Mouse (Mus musculus) B cell, adult 2 months (primary cell): ENCODE results near the gene Smpd2.
A peak's percentile ranks its signal among the peaks of the same experiment; 100 is the strongest.

Source experiments
- DNase-seq, 2 experiments: peaks; one replicate each; pipeline ENCODE4 v3.0.0; 2022

Gene Smpd2

GRCm38 (mm10) chr10:41489708-41490517 is at the start of gene Smpd2, which contains the start of gene Ppil6:
TSS of gene Smpd2 (minus strand) at chr10:41490369.
TSS of gene Ppil6 (plus strand) at chr10:41490439.
- DNase-seq: peak; percentile 97

DNA sequence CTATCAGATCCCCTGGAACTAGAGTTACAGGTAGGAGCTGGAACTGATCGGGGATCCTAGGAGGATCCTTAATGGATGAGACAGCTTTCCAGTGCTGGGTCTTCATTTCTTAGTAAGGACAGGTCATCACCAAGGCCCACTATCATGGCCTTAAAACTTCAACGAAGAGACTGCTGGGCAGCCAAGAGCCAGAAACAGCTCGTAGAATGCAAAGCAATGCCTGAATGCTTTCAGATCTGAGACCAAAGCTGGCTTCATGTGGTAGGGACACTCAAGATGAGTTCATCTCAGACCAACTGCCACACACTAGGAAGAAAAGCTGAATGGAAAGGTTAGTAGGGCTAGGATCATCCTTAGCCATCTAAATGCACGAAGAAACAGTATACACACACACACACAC is 48.8 kb upstream of the Smpd2 start:
- no peak for DNase-seq

- DNase-seq: no peak
Measured at GRCm38 (mm10) chr10:41537983-41538330, 47.8 kb upstream of the Smpd2 start.

GRCm38 (mm10) chr10:41537226-41537982 is 47.2 kb upstream of the Smpd2 start:
- DNase-seq: no peak

GRCm38 (mm10) chr10:41536714-41537113 is 46.5 kb upstream of the Smpd2 start:
- DNase-seq: no peak

GRCm38 (mm10) chr10:41535991-41536390 is 45.8 kb upstream of the Smpd2 start:
- no peak for DNase-seq

GRCm38 (mm10) chr10:41529972-41530371 is 39.8 kb upstream of the Smpd2 start:
- no peak for DNase-seq

DNA sequence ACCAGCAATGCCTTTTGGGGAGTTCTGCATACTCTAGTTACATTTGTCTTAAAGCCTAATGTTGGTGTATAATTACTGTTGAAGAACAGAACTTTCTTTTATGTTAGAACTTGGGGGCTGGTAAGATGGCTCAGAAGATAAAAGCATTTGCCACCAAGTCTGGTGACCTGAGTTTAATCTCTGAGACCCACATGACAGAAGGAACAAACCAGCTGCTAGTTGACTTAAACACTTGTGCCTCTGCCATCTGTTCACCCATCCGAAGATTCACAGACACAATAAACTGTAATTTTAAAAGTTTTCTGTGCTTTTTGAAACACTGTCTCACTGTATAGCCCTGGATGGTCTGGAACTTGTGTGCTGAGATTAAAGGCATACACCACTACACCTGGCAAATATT is 35.5 kb upstream of the Smpd2 start:
- DNase-seq: no peak

DNA sequence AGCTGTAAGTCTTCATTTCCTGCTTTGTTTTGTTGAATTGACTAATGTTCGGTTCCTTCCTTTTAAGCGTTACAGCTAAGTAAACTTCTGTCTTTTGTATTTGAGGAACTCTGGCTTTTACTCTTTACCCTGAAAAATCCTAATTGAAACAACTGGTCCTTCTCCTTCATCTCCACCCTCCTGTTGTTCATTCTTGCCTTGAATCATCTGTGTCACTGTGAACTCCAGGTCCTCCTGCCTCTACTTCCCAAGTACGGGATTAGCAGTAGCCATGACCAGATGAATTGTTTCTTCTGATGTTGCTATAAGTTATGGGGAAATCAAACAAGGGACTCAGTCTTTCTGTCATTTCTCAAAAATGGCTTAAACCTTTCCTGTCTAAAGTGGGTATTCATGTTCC is 33.2 kb upstream of the Smpd2 start:
- no peak for DNase-seq

DNA sequence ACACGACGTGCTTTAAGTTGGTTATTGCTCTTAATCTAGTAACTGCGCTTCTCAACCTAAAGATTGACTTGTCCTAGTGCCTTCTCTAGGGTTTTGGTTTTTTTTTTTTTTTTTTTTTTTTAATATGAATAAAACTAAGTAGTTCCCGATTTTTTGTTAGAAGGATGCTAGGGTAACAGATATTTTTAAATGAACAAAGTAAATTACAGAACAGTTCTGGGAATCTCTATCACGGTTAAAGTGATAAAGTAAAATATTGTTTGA is 30.2 kb upstream of the Smpd2 start:
- no peak for DNase-seq

- peak; percentile 70 to 77 for DNase-seq
Measured at GRCm38 (mm10) chr10:41519640-41520409, 29.7 kb upstream of the Smpd2 start.

DNA sequence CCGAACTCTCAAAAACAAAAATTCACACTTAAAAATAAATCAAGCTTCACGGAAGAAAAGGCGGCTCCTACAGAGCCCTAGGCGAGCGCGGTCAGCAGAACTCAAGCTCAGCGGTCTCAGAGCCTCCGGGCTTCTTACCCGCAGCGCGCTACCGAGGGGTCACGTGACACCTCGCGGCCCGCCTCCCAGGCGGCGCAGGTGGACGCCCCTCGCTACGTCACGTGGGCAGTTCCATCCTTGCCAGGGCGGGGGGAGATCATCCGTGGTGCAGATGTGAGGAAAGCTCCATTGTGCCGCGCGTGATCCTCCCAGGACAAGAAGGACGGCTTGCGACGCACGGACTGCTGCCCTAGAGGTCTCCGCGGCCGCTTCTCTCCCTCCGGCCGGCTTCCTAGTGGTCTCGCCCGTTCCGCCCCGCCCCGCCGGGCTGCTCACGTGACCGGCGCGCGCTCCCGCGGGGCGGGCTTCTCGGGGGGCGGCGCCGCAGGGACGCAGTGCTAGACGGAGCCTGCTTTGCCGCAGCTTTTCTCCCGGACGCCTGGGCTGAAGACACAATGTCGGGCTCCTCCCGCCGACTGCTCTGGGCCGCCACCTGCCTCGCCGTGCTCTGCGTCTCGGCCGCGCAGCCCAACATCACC is 28.9 kb upstream of the Smpd2 start, which contains the start of gene Cd164:
TSS of gene Cd164 (plus strand) at position 434 of the 638 bp plus-strand sequence.
- peak; percentile 93 to 95 for DNase-seq

DNA sequence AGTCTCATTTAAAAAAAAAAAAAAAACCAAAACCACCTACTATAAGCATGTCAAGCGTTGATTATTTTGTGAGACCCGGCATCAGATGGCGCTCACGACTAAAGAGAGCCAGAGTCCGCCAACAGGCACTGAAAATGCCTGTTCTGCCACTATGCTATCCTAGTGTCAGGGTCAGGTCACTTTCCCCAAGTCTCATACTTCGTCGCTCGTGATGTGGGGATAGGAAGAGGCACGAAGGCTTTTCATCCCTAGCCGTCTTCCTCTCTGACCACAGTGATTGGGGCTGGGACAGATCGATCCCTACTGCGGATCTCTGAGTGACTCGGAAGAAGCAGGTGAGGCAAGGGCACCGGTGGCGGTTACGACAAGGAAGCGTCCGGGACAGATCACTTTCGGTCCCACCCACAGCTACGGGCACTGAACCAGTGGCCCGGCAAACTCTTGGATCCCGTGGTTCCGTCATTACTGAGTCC is 28.4 kb upstream of the Smpd2 start:
- DNase-seq: peak; percentile 84 to 87

- no peak for DNase-seq
Measured at GRCm38 (mm10) chr10:41514921-41515320, 24.8 kb upstream of the Smpd2 start.

DNA sequence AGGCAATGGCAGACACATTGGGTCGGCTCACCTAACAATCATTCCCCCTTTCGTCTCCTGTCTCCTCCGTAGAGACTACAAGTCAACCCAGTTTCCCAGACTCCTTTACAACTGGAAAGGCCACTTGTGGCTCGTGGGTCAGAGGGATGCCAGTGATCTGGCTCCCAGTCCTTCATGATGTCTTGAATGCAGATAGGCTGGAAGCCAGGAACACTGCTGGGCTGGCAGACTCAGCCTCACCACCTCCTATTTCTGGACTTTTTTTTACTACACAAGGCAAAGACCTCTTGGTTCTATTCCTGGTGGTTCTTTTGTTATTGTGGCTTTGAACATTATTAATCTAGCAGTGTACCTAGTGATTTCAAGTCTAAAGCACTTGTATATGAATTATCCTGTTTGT is 24.1 kb upstream of the Smpd2 start:
- DNase-seq: no peak

- DNase-seq: peak; percentile 60 to 63
Measured at GRCm38 (mm10) chr10:41509160-41509559, 19.0 kb upstream of the Smpd2 start.

DNA sequence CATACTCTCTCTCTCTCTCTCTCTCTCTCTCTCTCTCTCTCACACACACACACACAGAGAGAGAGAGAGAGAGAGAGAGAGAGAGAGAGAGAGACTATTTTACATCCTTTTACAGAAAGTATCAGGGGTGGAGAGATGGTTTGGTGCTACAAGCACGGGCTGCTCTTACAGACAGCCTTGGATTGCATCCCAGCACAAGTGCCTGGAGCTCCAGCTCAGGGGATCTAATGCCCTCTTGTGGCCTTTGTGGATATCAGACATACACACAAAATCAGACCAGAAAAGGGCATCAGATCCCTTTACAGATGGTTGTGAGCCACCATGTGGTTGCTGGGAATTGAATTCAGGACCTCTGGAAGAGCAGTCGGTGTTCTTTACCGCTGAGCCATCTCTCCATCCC is 15.3 kb upstream of the Smpd2 start:
- peak; percentile 58 to 65 for DNase-seq

DNA sequence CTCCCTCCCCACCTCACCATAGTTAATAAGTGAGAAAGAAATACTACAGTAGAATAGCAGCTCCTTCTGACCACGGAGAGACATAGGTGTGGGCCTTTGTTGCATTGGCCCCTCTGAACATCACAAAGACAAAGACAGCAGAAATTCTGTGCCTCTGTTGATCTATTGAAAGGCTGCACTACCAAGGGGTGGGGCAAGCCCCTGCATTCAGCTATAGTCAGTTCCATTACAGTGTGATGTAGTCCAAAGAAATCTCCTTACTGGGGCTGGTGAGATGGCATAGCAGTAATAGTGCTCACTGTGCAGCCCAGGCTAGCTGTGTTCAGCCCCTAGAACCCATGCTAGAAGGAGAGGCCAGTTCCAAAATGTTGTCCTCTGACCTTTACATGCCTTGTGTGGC is 14.8 kb upstream of the Smpd2 start:
- no peak for DNase-seq

GRCm38 (mm10) chr10:41500941-41501340 is 10.8 kb upstream of the Smpd2 start:
- no peak for DNase-seq

- peak in 1 of 2 experiments; percentile 12 for DNase-seq
Measured at GRCm38 (mm10) chr10:41491111-41491510, 942 bp upstream of the Smpd2 start.

GRCm38 (mm10) chr10:41490518-41490873 is 327 bp upstream of the Smpd2 start:
- no peak for DNase-seq

DNA sequence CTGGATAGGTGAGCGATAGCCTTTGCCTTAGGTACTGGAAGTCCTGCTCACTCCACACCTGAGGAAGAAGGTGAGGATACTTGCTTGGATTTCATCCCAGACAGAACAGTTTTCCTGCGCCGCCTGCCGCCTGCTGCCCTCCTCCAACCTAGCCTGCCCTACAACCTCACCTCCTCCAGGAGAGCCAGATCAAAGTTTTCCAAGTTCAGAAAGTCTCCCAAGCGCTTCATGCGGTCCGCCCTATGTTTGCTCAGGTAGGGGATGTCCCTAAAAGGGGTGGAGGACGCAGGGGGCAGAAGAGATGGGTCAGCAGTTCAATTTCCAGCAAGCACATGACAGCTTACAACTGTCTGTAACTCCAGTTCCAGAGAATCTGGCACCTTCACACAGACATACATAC is 875 bp downstream of the Smpd2 start:
- no peak for DNase-seq

- DNase-seq: no peak
Measured at GRCm38 (mm10) chr10:41488877-41489276, 1.3 kb downstream of the Smpd2 start.
